Mouse (Mus musculus) retina, postnatal 7 days (tissue): ENCODE results near the gene Cpvl.
A peak's percentile ranks its signal among the peaks of the same experiment; 100 is the strongest.

Source experiments
- DNase-seq: peaks from one replicate; pipeline ENCODE4 v3.0.0-alpha.2; 2012; ENCODE audit warnings: low read depth, low spot score

Cpvl gene

DNA sequence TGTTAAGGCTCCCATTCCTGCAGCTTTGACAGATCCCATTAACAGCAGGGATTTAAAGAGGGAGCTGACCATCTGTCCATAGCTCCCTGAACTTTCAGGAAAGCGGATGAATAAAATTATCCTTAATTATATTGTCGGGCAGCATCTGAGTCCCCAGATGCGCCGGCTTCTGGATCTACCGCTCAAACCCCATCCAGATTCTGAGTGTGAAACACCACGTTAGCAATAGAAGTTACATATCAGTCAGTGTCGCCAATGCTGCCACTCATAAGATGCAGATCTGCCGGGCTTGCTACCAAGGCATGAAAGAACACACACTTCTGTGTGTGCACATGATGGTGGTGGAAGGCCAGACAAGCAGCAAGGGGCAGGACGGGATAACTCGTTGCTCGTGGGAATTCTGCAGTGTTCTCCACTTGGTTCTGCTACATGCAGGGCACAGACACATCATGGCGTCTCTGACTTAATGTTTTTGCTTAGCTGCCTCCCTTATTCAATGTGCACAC, 6.2 kb downstream of the Cpvl start:
- DNase-seq = peak; percentile 38

DNA sequence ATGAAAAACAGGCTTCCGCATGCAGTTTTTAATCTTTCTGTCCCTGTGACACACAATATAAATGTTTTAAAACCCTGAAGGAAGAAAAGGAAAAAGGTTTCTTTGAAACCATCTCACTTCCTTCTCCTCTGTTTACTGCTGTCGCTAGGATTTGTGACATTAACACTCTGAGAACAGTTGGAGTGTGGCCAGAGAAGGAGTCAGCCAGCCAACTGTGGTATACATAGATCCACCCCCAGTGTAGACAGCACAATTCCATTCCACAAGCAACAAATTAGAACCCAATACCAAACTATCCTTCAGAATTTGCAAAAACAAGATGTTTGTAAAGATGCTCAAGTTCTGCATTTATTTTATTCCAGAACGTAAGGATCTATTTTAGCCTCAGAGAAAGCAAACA, 6.7 kb downstream of the Cpvl start:
- DNase-seq = no peak

DNA sequence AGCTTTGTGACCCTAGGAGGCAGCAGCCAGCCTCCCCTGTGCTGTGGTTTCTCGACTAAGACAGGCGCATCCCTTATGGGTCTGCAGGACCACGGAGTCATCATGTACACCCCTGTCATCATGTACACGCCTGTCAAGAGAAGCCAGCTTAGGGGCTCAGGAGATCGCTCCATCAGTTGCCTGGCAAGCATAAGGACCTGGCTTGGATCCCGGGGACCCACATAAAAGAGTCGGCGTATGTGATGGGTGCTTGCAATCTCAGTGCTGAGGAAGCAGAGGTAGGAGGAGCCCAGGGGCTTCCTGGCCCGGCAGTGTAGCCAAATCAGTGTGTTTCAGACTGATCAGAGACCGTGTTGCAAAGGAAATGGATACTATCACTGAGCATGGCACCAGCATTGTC, 9.4 kb downstream of the Cpvl start:
- DNase-seq = no peak

DNA sequence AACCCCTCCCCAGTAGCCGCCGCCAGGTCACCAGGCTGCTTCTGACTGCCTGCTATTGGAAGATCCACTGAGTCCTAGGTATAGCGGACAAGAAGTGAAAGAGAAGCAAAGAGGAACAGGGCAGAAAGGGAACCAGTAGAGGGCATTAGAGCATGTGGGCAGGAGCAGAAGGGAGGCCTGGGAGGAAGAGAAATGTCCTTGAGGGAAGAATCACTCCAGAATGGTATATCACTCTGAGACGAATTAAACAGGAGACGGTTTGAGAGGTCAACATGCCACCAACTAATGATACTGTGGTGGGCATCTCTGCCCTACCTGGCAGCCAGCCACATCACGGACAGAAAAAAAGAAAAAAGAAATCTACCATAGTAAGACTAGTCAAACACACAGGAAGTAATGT, 9.9 kb downstream of the Cpvl start:
- DNase-seq = no peak

DNA sequence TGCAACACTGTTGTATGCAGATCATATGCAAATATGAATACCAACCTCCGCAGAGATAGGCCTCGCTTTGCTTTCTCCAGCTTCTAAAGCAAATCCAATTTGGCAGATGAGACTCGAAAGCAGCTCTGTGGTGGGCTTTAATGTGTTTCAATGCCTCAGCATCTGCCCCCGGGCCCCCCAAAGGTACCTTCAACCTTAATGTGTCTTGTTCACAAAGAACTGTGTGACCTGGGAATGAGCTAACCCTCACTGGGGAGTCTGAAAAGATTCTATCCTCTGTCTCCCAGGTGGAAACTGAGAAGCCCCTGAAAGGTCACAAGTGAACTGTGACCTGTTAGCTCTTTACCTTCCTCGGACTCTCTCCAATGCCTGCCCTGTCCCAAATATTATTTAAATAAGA, 11.9 kb downstream of the Cpvl start:
- no peak for DNase-seq

DNA sequence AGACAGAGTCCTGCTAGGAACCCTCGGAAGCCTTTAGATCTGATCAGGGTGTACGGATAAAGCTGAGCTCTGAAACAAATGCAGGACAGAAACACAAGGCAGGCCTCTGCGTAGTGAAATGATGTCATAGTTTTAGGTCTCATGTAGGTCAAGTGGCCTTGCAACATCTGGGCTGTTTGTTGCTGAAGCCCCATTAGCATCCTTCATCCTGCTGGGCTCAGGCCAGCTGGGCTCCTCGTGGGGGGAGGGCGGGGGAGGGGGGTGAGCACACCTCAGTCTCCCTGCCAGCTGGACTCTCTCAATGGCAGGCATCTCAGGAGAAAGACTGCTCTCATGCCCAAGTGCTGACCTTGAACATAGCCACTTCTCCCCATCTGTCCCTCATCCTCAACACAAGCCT, 12.6 kb downstream of the Cpvl start:
- DNase-seq = no peak

DNA sequence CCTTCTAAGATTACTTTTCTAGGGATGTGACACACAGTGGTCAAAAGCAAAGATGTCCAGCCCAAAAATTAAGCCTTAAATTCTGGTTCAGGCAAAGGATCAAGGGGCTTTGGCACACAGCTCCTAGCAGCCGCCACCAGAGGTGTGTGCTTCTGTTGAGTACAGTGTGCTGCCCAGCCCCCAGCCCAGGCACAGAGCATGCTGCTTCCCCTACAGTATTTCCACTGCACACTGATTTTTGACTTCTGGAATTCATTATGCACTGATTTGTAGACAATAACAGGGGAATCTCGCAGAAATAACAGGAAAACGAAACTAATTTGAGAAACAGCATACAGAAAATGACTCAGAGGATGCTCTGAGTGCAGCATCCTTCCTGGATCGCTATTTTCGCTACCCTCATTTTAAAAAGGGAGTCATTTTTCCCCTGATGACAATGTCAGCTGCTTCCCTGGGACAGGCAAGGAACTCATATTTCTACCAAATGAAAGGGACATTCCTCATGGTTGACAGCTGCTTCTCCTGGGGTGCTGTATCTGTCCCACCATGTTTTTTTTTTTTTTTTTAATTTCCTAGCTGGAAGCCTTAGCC, 14.5 kb downstream of the Cpvl start:
- no peak for DNase-seq

DNA sequence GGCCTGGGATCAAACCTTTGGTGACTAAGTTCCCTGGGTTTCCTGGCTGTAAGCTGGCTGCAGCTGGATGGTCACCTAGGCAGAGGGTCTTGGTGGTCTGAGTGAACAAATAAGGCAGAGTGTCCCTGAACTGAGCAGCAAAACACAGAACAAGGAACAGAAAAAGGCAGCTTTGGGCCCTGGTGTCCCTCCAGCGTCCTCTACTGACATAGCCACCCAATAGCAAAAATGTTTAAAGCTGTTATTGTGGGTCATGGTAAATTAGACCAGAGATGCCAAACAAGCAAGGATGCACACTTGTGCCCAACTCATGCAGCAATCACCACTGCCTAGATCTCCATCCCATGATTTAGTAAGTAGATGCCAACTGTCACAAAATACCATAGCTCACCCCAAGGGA, 16.5 kb downstream of the Cpvl start:
- DNase-seq = no peak

DNA sequence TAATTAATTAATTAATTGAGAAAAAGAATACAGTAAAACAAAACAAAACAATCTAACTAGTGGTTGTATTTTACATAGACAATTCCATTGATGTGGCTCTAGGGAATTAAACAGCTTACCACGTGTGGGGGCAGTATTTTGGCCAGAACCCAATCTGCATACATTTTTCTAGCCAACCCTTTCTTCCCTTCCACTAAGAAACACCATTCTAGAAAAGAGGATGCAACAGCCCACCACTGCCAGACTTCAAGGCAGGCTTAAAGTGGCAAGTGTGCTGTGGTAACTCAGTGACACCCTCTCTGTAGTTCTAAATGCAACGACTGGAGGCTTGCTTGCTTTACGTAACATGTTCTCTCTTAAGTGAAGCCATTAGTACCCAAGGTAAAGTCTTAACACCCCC, 18.6 kb downstream of the Cpvl start:
- DNase-seq = no peak

DNA sequence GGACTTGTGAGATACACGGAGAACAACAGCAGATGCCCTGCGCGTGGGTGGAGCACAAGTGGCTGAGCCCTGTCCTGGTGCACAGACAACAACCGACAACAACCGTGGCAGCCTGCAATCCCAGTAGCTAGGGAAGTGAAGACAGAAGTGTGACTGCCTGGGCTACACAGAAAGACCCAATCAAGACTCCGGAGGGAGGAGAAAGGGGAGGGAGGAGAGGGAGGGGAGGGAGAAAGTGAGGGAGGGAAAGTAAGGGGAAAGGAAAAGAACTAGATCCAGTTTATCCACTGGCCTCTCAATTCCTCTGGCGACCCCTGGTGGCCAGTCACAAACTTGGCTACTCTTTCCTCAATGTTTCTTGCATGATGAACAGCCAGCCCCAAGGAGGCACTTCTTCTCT, 20.1 kb downstream of the Cpvl start:
- DNase-seq = peak; percentile 61

DNA sequence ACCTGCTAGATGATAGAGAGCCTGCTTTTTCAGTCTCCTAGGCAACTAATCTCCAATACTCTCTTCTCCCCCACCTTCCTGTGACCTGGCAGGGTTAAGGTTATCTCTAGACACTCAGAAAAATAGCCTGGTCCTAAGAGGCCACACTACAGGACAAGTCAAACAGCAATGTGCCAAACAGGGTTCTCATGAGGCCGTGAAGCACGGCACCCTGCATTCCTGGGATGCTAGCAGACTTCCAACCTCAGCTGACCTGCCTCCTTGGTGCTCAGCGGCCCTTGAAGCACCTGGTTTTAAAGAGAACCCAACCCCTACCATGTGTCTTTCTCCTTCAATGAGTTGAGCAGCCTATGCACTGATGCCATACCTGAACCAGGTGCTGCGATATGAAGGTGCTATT, 22.0 kb downstream of the Cpvl start:
- DNase-seq = no peak

DNA sequence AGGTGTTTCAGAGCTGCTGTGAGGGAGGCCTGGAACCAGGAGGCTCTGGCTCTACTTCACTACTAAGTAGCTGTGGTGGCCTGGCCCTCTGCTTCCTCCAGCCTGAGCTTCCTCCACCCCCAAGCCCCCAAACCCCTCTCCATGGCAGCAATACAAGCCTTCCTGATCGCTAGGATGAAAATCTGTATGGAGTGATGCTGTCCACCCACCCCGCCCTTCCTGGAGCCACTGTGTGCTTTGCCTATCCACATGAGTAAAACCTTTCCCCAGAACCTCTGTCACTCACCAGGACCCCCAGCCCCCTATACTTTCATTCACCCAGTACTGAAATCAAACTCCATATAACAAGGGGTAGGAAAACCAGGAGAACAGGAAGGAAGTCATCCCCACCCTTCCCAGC, 22.6 kb downstream of the Cpvl start:
- no peak for DNase-seq

DNA sequence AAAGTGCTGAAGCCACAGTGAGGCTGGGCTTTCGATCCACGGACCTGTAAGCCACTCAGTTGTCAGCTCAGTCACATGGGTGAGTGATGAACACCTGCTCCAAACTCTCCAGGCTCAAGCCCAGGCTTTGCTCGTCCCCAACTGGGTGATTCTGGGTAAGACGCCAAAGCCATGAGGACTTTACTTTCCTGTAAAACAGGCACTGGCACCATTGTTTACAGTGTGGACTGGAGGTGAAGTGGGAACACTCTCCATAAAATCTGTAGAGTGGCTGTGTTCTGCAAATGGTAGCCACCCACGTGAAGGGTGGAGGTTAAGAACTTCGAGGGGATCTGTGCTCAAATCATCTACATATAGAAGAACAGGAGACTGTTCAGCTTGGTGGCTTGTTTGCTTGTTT, 23.2 kb downstream of the Cpvl start:
- no peak for DNase-seq

DNA sequence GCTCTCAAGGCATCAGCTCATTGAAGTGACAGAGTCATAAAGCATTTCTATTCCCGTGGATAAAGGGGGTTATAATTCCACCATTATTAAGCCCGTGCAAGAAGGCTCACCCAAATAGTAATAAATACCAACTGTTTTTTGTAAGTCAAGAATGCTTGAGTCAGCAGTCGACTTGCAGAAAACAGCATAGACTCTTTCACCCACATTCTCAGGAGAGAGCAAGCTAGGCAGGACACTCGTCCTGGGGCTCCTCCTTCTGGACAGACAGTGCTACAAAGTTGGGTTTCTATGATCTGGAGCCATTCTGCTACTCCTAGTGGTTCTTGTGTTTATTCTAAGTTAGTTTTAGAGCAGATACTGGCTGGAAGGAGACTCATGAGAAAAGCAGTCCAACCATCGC, 24.4 kb downstream of the Cpvl start:
- DNase-seq = no peak

DNA sequence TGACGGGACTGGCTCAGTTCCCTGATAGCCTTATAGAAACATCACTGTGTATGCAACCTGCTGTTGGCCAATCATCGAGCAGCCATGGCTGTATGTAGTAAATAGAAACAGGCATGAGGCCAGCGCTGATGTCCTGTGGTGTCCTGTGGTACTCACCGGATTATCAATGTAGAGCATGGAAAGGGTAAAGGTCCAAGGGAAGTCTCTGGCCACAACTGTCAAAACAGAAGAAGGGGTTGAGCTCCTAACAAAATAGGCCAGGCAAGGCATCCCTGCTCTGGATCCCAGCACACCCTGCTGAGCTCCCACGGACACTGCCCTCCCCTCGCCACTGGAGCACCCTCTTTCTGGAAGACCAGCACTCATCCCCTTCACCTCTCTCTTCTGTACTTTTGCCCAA, 25.1 kb downstream of the Cpvl start:
- DNase-seq = no peak

DNA sequence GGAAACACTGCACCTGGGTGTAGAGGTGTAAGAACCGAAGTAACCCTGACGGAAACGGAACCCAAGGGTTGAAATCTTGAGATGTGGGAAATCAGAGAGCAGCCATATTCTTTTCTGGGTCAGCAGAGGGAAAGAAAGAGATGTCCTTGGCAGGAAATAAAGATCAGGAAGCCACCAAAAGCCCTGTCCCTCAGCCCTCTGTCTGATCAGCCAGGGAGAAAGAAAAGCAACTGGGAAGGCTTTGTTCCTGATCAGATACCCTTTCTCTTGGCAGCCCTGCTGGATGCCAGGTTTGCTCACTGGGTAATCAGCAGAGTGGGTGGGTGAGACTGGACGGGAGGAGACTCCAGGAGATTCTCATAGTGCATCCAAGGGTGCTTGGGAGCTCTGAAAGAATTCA, 27.1 kb downstream of the Cpvl start:
- DNase-seq = no peak

DNA sequence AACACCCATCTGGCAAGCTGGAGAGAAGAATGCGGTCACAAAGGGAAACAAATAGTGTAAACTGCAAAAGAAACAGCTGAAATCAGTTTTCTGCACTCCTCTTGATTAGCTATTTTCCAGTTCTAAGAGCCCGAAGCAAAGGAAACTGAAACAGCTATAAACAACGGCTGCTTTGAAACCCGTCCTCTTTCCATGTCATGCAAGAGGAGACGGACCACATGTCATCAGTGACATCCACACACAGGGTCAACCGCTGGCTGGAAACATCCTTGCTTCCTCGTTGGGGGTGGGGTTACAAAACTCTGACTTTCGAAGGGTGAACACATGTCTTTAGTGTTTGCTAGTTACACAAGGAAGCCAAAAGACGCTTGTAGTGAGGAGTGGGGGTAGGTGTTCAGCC, 27.6 kb downstream of the Cpvl start:
- no peak for DNase-seq

DNA sequence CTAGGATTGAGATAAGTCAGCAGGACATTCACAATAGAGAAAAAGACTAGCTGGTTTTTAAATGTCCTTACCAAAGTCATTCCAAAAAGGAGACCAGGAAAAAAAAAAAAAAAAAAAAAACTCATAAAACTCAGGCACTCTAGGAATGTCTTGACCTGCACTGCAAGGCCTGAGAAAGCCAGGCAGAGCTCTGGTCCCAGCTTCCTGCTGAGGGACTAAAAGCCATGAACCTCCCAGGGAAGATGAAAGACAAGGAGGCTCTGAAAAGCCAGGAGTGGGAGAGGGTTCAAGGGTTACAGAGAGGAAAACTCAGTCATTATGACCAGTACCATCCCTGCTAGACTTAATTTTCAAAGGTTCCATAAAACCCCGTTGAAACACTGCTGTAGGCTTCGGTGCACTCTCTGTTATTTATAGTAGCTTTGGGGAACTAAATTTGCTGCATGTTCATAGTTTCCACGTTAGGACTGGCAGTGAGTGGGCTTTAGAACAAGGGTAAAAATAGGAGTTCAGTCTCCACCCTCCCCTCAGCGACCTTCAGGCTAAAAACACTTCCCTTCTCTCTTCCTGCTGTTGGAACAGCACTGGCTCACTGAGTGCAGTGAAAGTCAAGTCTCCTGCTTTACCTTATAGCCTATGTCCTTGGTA, 30.0 kb downstream of the Cpvl start:
- DNase-seq = no peak

DNA sequence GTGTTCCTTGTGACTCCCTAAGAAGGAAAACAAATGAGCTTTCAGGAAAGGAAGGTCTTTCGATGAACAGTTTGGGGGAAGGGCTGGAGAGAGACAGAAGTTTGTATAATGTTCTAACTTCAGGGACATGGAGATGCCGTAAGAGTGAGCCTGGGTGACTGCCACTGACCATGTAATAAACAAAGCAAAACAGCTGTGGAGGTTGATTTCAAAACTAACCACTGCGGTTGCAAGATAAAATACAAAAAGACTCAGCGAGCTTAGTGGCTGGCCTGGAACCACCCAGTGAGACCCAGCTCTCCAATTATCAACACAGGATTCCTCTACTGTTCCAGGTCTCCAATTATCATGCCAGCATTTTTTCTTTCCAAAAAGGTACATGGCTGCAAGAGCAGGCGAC, 33.6 kb downstream of the Cpvl start:
- no peak for DNase-seq

DNA sequence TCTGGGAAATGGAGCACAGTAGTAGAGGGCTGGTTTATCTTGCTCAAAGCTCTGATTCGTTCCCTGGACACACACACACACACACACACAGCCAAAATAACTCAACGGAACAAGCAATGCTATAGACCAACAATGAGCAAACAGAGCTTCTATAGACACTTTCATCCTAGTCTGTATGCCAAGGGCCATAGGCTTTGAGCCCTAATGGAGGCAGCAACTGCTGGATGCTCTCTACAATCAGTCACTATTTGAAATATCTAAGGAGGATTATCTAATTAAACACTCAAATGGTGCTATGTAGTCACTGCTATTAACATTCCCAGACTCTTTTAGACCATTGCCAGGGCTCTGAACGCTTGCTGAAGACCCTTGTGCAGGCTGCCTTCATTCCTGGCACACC, 34.1 kb downstream of the Cpvl start:
- no peak for DNase-seq

DNA sequence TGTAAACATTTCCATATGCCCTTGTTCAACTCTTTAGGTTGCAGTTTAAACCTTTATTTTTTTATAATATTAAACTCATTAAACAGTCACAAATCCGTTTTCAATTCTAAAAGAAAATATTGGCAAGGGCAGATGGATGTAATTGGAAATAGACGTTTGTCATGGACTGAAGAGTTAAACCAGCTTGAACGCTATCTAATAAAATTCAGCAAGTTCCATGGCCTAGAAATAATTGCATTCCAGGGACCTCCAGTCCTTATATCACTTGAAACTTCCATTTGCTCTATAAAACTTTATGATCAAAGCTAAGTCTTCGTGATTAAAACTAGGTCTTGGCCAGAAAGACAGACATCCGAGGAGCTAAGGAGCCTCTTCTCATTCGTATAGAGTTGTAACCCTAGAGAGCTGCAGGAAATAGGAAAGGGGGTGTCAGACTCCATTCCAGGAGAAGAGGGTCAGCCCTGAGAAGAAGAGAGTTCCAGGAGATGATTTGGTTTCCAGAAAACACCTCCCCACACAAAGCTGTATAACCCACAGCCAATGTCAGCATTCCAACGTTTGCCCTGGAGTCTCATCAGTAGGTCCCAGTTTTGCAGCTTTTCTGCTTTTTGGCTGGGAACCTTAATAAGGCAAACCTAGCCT, 36.2 kb downstream of the Cpvl start:
- no peak for DNase-seq

DNA sequence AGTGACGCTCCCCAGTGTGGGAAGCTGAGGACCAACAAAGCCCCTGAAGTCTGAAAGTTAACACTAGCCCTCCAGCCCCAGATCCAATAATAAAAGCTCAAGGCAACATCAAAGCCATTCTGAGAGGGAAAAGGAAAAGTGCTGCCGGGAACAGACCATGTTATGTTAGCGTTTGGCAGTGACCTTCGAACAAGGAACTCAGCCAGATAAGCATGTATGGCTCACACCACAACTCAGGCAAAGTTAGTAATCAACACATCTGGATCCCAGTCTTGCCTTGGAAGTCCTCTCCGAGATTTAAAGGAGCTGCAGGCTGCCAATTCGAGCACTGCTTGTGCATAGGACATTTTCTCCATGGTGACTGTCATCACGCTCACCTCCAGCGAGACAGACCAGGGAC, 38.7 kb downstream of the Cpvl start:
- DNase-seq = no peak

DNA sequence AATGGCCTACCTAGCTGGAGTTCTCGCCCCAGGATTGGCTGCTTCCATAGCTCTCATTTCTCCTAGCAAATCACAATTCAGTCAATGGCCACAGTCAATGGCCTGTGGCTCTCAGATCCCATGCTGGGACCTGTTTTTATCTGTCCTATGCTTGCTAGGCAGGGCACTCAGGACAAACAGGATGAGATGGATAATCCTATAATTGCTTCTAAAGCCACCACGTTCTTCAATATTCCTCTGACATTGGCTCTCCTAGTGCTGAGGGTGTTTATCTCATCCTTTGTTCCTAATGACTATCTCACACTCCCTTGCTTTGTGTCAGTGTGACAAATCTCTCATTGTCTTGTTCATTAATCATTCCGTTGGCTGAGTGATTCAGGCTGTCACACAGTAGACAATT, 39.5 kb downstream of the Cpvl start:
- DNase-seq = no peak
